Mouse (Mus musculus): ENCODE measurements around the gene Sqstm1. TPM values are rescaled to one million over a fixed set of nuclear protein-coding genes. Genes with fewer than 3 reads are reported as not detected.

Gene Sqstm1
- polyA plus RNA-seq, 1 experiment from 2014 or later: 422 TPM

- WGBS: 31% methylated on average over 9 of the region's 9 CpGs
- Histone ChIP-seq H3K36me3 (no peaks in the 10 kb centered on the region), H3K27me3 (no peaks in the 10 kb centered on the region), H3K9me3 (no peaks in the 10 kb centered on the region), H3K4me2 (peak overlapping the region; percentile 26; the same call in 1 of the 2 replicates), H3K27ac (replicated peaks) (peak overlapping the region; percentile 36; the same call in 1 of the 2 replicates), H3K9ac (no peak overlapping the region), H3K4me3 (no peak overlapping the region), H3K4me1 (replicated peaks) (peaks cover 35% of the 10 kb centered on the region; the same call in 1 of the 2 replicates)
- no peak for ATAC-seq (ENCODE audit: low FRiP score, low read depth)
These were observed 5.0 kb upstream of the Sqstm1 start for GRCm38 (mm10) chr11:50215633-50216032.

DNA sequence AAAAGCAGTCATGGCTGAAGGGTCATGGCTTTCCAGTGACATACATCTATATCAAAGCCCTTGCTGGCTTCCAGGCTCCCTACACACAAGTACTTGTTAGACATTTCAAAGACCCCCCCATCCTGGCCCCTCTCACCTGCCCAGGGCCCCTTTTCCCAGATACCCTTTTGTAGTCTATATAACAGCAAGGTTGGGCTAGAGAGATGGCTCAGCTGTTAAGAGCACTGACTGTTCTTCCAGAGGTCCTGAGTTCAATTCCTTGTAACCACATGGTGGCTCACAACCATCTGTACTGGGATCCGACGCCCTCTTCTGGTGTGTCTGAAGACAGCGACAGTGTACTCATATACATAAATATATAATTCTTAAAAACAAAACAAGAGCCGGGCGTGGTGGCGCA is 4.0 kb upstream of the Sqstm1 start:
- WGBS: 92% methylated on average over 6 of the region's 6 CpGs
- Histone ChIP-seq H3K4me1 (replicated peaks) (peaks cover 35% of the 10 kb centered on the region; the same call in 1 of the 2 replicates), H3K27ac (replicated peaks) (no peak overlapping the region), H3K36me3 (no peaks in the 10 kb centered on the region), H3K9ac (no peak overlapping the region), H3K4me3 (no peak overlapping the region), H3K9me3 (no peaks in the 10 kb centered on the region), H3K27me3 (no peaks in the 10 kb centered on the region), H3K4me2 (no peak overlapping the region)
- no peak for ATAC-seq (ENCODE audit: low FRiP score, low read depth)

GRCm38 (mm10) chr11:50212848-50213758 is 2.5 kb upstream of the Sqstm1 start:
- WGBS: 71% methylated on average over 11 of the region's 11 CpGs
- Histone ChIP-seq H3K27ac (replicated peaks) (no peak overlapping the region), H3K4me2 (no peak overlapping the region), H3K9me3 (no peaks in the 10 kb centered on the region), H3K9ac (no peak overlapping the region), H3K4me3 (no peak overlapping the region), H3K36me3 (no peaks in the 10 kb centered on the region), H3K4me1 (replicated peaks) (peaks cover 46% of the 10 kb centered on the region), H3K27me3 (no peaks in the 10 kb centered on the region)
- no peak for ATAC-seq (ENCODE audit: low FRiP score, low read depth)

GRCm38 (mm10) chr11:50212060-50212739 is 1.6 kb upstream of the Sqstm1 start:
- 82% methylated on average over 3 of the region's 3 CpGs for WGBS
- H3K27ac ChIP-seq (replicated peaks): no peak overlapping the region
- peaks cover 5% of the 10 kb centered on the region for H3K36me3 ChIP-seq
- H3K4me3 ChIP-seq: no peak overlapping the region
- ATAC-seq (ENCODE audit: low FRiP score, low read depth): no peak
- no peaks in the 10 kb centered on the region for H3K9me3 ChIP-seq
- peaks cover 45% of the 10 kb centered on the region for H3K4me1 ChIP-seq (replicated peaks)
- no peak overlapping the region for H3K4me2 ChIP-seq
- H3K9ac ChIP-seq: no peak overlapping the region
- no peaks in the 10 kb centered on the region for H3K27me3 ChIP-seq

DNA sequence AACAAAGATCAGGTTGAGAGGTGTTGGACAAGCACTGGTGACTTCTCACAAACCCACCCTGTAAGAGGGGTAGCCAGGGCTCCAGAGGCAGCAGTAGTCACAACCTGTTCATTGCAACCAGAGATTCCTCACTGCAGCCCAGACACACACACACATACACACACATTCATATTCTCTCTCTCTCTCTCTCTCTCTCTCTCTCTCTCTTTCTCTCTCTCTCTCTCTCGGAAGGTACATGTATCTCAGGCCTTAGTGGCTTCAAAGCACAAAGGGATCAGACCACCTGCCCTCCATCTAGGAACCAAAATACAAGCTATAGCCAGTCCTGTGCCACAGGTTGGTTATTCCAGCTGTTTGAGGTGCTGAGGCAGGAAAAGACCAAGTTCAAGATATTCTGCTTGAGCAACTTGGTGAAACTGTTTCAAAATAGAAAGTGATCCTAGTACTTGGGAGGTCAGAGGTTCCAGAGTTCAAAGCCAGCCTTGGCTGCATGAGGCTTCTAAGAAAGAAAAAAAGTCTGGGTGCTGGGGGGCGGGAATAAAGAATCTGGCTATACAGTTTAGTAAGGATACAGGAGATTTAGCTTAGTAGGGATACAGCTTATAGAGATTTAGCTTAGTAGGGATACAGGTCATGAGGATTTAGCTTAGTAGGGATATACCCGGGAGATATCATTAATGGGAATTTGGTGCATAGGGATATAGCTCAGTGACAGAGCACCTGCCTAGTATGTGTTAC is 864 bp upstream of the Sqstm1 start:
- H3K4me1 ChIP-seq (replicated peaks): peaks cover 45% of the 10 kb centered on the region
- peak overlapping the region; percentile 97 for H3K27ac ChIP-seq (replicated peaks)
- H3K9me3 ChIP-seq: no peaks in the 10 kb centered on the region
- 94% methylated on average over 3 of the region's 3 CpGs for WGBS
- H3K9ac ChIP-seq: no peak overlapping the region
- H3K27me3 ChIP-seq: no peaks in the 10 kb centered on the region
- H3K4me2 ChIP-seq: peak overlapping the region; percentile 58
- ATAC-seq (ENCODE audit: low FRiP score, low read depth): no peak
- peaks cover 12% of the 10 kb centered on the region for H3K36me3 ChIP-seq
- H3K4me3 ChIP-seq: peak overlapping the region; percentile 97

GRCm38 (mm10) chr11:50210101-50210504 is 524 bp downstream of the Sqstm1 start:
- Histone ChIP-seq H3K36me3 (peaks cover 26% of the 10 kb centered on the region), H3K4me2 (peak overlapping the region; percentile 58), H3K9ac (peak overlapping the region; percentile 98), H3K27me3 (no peaks in the 10 kb centered on the region), H3K4me1 (replicated peaks) (peaks cover 35% of the 10 kb centered on the region), H3K27ac (replicated peaks) (peak overlapping the region; percentile 97), H3K9me3 (no peaks in the 10 kb centered on the region), H3K4me3 (peak overlapping the region; percentile 97)
- ATAC-seq (ENCODE audit: low FRiP score, low read depth): peak; percentile 92
- WGBS: under 1% methylated on average over 24 of the region's 24 CpGs

- H3K27me3 ChIP-seq: no peaks in the 10 kb centered on the region
- no peak for ATAC-seq (ENCODE audit: low FRiP score, low read depth)
- peaks cover 43% of the 10 kb centered on the region for H3K36me3 ChIP-seq
- peaks cover 31% of the 10 kb centered on the region for H3K4me1 ChIP-seq (replicated peaks)
- H3K4me2 ChIP-seq: no peak overlapping the region
- over 99% methylated on average over 5 of the region's 5 CpGs for WGBS
- H3K4me3 ChIP-seq: no peak overlapping the region
- no peak overlapping the region for H3K9ac ChIP-seq
- no peaks in the 10 kb centered on the region for H3K9me3 ChIP-seq
- H3K27ac ChIP-seq (replicated peaks): no peak overlapping the region
These were observed 2.6 kb downstream of the Sqstm1 start for GRCm38 (mm10) chr11:50208039-50208438.

DNA sequence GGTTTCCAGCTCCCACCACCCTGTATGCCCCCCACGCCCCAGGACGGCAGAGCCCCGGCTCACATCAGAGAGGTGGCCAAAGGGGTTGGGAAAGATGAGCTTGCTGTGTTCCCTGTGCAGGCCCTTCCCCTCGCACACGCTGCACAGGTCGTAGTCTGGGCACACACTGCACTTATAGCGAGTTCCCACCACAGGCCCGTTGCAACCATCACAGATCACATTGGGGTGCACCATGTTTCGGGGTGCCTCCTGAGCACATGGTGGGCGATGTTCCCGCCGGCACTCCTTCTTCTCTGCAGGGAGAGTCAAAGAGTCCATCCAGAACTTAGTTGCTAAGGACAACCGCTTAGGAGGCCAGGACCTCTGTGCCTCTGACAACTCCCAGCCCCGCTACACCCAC is 3.3 kb downstream of the Sqstm1 start:
- Histone ChIP-seq H3K9me3 (no peaks in the 10 kb centered on the region), H3K36me3 (peaks cover 50% of the 10 kb centered on the region), H3K27me3 (no peaks in the 10 kb centered on the region), H3K4me1 (replicated peaks) (peaks cover 25% of the 10 kb centered on the region), H3K4me2 (no peak overlapping the region), H3K9ac (no peak overlapping the region), H3K4me3 (no peak overlapping the region), H3K27ac (replicated peaks) (no peak overlapping the region)
- no peak for ATAC-seq (ENCODE audit: low FRiP score, low read depth)
- 98% methylated on average over 14 of the region's 14 CpGs for WGBS

GRCm38 (mm10) chr11:50206037-50206436 is 4.6 kb downstream of the Sqstm1 start:
- no peak for ATAC-seq (ENCODE audit: low FRiP score, low read depth)
- no peak overlapping the region for H3K4me3 ChIP-seq
- WGBS: 99% methylated on average over 2 of the region's 2 CpGs
- no peak overlapping the region for H3K9ac ChIP-seq
- H3K4me1 ChIP-seq (replicated peaks): peaks cover 19% of the 10 kb centered on the region
- H3K27ac ChIP-seq (replicated peaks): no peak overlapping the region
- H3K9me3 ChIP-seq: no peaks in the 10 kb centered on the region
- no peaks in the 10 kb centered on the region for H3K27me3 ChIP-seq
- no peak overlapping the region for H3K4me2 ChIP-seq
- peaks cover 63% of the 10 kb centered on the region for H3K36me3 ChIP-seq

DNA sequence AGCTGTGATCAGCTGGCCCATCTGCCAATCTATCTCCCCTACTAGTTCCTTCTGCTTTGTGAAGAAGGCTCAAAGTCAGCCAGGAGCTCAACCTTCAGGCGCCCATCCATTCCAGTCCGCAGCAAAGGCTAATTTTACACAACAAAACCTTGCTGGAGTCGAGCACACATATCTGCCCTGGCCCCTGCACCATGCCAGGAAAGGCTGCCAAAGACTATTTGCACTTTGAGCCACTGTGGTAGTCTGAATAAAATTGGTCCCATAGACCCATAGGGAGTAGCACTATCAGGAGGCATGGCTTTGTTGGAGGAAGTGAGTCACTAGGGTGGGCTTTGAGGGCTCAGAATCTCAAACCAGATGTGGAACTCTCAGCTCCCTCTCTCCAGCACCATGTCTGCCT is 5.2 kb downstream of the Sqstm1 start:
- Histone ChIP-seq H3K4me2 (no peak overlapping the region), H3K4me1 (replicated peaks) (peaks cover 16% of the 10 kb centered on the region), H3K4me3 (no peak overlapping the region), H3K36me3 (peaks cover 69% of the 10 kb centered on the region), H3K9ac (no peak overlapping the region), H3K27me3 (no peaks in the 10 kb centered on the region), H3K27ac (replicated peaks) (no peak overlapping the region), H3K9me3 (no peaks in the 10 kb centered on the region)
- 87% methylated on average over 3 of the region's 3 CpGs for WGBS
- ATAC-seq (ENCODE audit: low FRiP score, low read depth): no peak

- Histone ChIP-seq H3K36me3 (peaks cover 85% of the 10 kb centered on the region), H3K4me1 (replicated peaks) (peaks cover 6% of the 10 kb centered on the region), H3K4me2 (no peak overlapping the region), H3K9ac (no peak overlapping the region), H3K4me3 (no peak overlapping the region), H3K27me3 (no peaks in the 10 kb centered on the region), H3K27ac (replicated peaks) (no peak overlapping the region), H3K9me3 (no peaks in the 10 kb centered on the region)
- ATAC-seq (ENCODE audit: low FRiP score, low read depth): no peak
- WGBS: 97% methylated on average over 9 of the region's 9 CpGs
These were observed 7.3 kb downstream of the Sqstm1 start for GRCm38 (mm10) chr11:50203302-50203827.

Data from hindbrain, embryonic 15.5 days (tissue).